Mouse (Mus musculus): ENCODE results near the gene Dkkl1. TPM values are rescaled to one million over a fixed set of nuclear protein-coding genes. Genes with fewer than 3 reads are reported as not detected.

The Dkkl1 gene
- not detected for polyA plus RNA-seq (2014; fragmentation: Illumina TruSeq; extraction: RNeasy Lipid Tissue Mini Kit (QIAGEN cat#74804); ENCODE audit: low read depth, low replicate concordance)

GRCm38 (mm10) chr7:45211851-45212251, at the start of gene Dkkl1:
Gene Dkkl1, minus strand, starts transcription at chr7:45212147.

GRCm38 (mm10) chr7:45240633-45241388, 28.9 kb upstream of the Dkkl1 start, which contains the start of gene Slc6a16:
Gene Slc6a16, plus strand, starts transcription at chr7:45241085.

GRCm38 (mm10) chr7:45238723-45239496, 27.0 kb upstream of the Dkkl1 start, which contains the start of gene Cd37:
Gene Cd37, minus strand, starts transcription at chr7:45239115.

DNA sequence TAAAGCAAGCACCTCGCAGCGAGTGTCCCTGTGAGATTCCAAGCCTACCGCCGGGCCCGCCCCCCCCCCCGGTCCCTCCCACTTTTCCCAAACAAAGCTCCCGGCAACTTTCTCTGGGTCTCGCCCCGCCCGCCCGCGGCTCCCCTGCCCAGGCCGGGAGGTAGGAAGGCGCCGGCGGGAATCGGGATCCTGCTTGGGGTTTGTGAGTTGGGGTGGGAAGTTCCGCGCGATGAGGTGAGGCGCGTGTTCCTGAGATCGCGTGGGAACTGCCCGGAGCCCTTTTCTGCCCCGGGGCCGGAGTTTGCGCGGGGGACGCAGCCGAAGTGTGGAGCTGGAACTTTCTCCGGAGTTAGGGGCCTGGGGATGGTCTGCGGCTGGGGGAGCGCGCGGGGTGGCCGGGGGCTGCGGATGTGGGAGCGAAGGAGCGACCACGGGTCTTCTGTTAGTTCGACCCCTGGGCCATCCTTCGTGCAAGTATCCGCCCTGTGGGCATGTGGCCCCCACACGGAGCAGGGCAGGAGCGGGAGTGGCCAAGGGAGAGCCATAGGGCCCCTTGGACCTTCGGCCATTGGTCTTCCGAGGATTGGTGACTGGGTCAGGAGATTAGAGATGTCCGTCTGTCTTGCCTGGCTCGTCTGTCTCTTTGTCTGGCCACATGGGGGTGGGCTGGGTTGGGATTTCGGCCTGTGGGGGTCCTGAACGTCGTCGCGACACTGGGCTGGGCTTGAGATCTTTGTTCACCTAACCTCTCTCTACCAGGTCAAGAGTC, 3.9 kb upstream of the Dkkl1 start, which contains the start of gene Tead2:
TSS of gene Tead2 (plus strand) at position 81 of the 769 bp plus-strand sequence.

DNA sequence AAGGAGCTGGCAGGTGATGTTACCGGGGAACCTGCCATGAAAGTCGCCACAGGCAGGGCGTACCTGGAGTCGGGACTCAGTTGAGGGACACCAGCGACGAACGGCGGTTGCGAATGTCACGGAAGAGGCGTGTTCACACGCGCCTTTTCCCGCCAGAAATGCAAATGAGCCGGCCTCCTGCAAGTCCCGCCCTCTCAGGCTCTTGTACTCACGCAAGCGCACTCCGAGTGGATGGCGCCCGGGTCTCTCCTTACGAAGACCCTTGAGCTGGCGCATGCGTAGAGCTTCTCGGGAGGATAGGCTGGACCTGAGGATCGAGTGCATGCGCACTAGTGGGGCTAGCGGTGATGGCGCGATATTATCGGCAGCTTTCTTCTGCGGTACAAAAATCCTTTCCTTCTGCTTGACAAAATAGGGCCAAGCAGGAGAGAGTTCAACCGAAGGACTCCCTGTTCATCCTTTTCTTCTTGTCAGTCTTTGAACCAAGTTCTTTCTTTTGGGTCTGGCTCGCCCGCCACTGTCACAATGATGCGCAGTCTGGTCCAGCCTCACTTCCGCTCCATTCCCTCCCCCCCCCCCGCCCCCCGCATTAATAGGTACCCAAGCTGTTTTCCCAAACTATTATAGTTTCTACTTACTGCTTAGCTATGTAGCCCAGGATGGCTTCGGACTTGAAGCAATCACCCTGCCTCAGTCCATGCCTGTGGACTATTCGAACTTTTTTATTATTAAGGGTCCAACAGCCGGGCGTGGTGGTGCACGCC, 7.4 kb downstream of the Dkkl1 start, which contains the start of gene Ccdc155:
TSS of gene Ccdc155 (minus strand) at position 513 of the 764 bp plus-strand sequence.

GRCm38 (mm10) chr7:45180896-45181477, 31.0 kb downstream of the Dkkl1 start, which contains the start of gene Pth2:
Gene Pth2, plus strand, starts transcription at chr7:45180995.

GRCm38 (mm10) chr7:45179469-45179868, 32.5 kb downstream of the Dkkl1 start, which contains the start of gene Gfy:
Gene Gfy, minus strand, starts transcription at chr7:45179569.

GRCm38 (mm10) chr7:45163735-45164490, 48.0 kb downstream of the Dkkl1 start, which contains the start of gene Slc17a7:
Gene Slc17a7, plus strand, starts transcription at chr7:45163949.

Other genes with a start within 250 kb of the Dkkl1 start
- not detected for gene Cpt1c, start 237.3 kb downstream of the Dkkl1 start, polyA plus RNA-seq (2014; fragmentation: Illumina TruSeq; extraction: RNeasy Lipid Tissue Mini Kit (QIAGEN cat#74804); ENCODE audit: low read depth, low replicate concordance)
- gene Prmt1, start 225.6 kb downstream of the Dkkl1 start, polyA plus RNA-seq (2014; fragmentation: Illumina TruSeq; extraction: RNeasy Lipid Tissue Mini Kit (QIAGEN cat#74804); ENCODE audit: low read depth, low replicate concordance) = 5.7 TPM
- gene Irf3, start 214.5 kb downstream of the Dkkl1 start, polyA plus RNA-seq (2014; fragmentation: Illumina TruSeq; extraction: RNeasy Lipid Tissue Mini Kit (QIAGEN cat#74804); ENCODE audit: low read depth, low replicate concordance) = 12.8 TPM
- gene Bcl2l12, start 213.4 kb downstream of the Dkkl1 start, polyA plus RNA-seq (2014; fragmentation: Illumina TruSeq; extraction: RNeasy Lipid Tissue Mini Kit (QIAGEN cat#74804); ENCODE audit: low read depth, low replicate concordance) = not detected
- gene Scaf1, start 195.8 kb downstream of the Dkkl1 start, polyA plus RNA-seq (2014; fragmentation: Illumina TruSeq; extraction: RNeasy Lipid Tissue Mini Kit (QIAGEN cat#74804); ENCODE audit: low read depth, low replicate concordance) = 2.1 TPM
- 2.3 TPM for gene Rras, start 194.2 kb downstream of the Dkkl1 start, polyA plus RNA-seq (2014; fragmentation: Illumina TruSeq; extraction: RNeasy Lipid Tissue Mini Kit (QIAGEN cat#74804); ENCODE audit: low read depth, low replicate concordance)
- gene Prr12, start 159.3 kb downstream of the Dkkl1 start, polyA plus RNA-seq (2014; fragmentation: Illumina TruSeq; extraction: RNeasy Lipid Tissue Mini Kit (QIAGEN cat#74804); ENCODE audit: low read depth, low replicate concordance) = 0.12 TPM
- 4.2 TPM for gene Nosip, start 149.7 kb downstream of the Dkkl1 start, polyA plus RNA-seq (2014; fragmentation: Illumina TruSeq; extraction: RNeasy Lipid Tissue Mini Kit (QIAGEN cat#74804); ENCODE audit: low read depth, low replicate concordance)
- gene Prrg2, start 149.5 kb downstream of the Dkkl1 start, polyA plus RNA-seq (2014; fragmentation: Illumina TruSeq; extraction: RNeasy Lipid Tissue Mini Kit (QIAGEN cat#74804); ENCODE audit: low read depth, low replicate concordance) = 1.7 TPM
- gene Rcn3, start 119.9 kb downstream of the Dkkl1 start, polyA plus RNA-seq (2014; fragmentation: Illumina TruSeq; extraction: RNeasy Lipid Tissue Mini Kit (QIAGEN cat#74804); ENCODE audit: low read depth, low replicate concordance) = not detected
- 17.1 TPM for gene Fcgrt, start 108.3 kb downstream of the Dkkl1 start, polyA plus RNA-seq (2014; fragmentation: Illumina TruSeq; extraction: RNeasy Lipid Tissue Mini Kit (QIAGEN cat#74804); ENCODE audit: low read depth, low replicate concordance)
- gene Rps11, start 87.7 kb downstream of the Dkkl1 start, polyA plus RNA-seq (2014; fragmentation: Illumina TruSeq; extraction: RNeasy Lipid Tissue Mini Kit (QIAGEN cat#74804); ENCODE audit: low read depth, low replicate concordance) = 257 TPM
- 320 TPM for gene Rpl13a, start 83.4 kb downstream of the Dkkl1 start, polyA plus RNA-seq (2014; fragmentation: Illumina TruSeq; extraction: RNeasy Lipid Tissue Mini Kit (QIAGEN cat#74804); ENCODE audit: low read depth, low replicate concordance)
- not detected for gene Gm45713, start 75.9 kb downstream of the Dkkl1 start, polyA plus RNA-seq (2014; fragmentation: Illumina TruSeq; extraction: RNeasy Lipid Tissue Mini Kit (QIAGEN cat#74804); ENCODE audit: low read depth, low replicate concordance)
- 6.0 TPM for gene Flt3l, start 75.7 kb downstream of the Dkkl1 start, polyA plus RNA-seq (2014; fragmentation: Illumina TruSeq; extraction: RNeasy Lipid Tissue Mini Kit (QIAGEN cat#74804); ENCODE audit: low read depth, low replicate concordance)
- not detected for gene Pih1d1, start 57.8 kb downstream of the Dkkl1 start, polyA plus RNA-seq (2014; fragmentation: Illumina TruSeq; extraction: RNeasy Lipid Tissue Mini Kit (QIAGEN cat#74804); ENCODE audit: low read depth, low replicate concordance)
- gene Aldh16a1, start 57.6 kb downstream of the Dkkl1 start, polyA plus RNA-seq (2014; fragmentation: Illumina TruSeq; extraction: RNeasy Lipid Tissue Mini Kit (QIAGEN cat#74804); ENCODE audit: low read depth, low replicate concordance) = 2.0 TPM
- not detected for gene Slc17a7, start 48.2 kb downstream of the Dkkl1 start, polyA plus RNA-seq (2014; fragmentation: Illumina TruSeq; extraction: RNeasy Lipid Tissue Mini Kit (QIAGEN cat#74804); ENCODE audit: low read depth, low replicate concordance)
- gene Gfy, start 32.6 kb downstream of the Dkkl1 start, polyA plus RNA-seq (2014; fragmentation: Illumina TruSeq; extraction: RNeasy Lipid Tissue Mini Kit (QIAGEN cat#74804); ENCODE audit: low read depth, low replicate concordance) = not detected
- gene Pth2, start 31.2 kb downstream of the Dkkl1 start, polyA plus RNA-seq (2014; fragmentation: Illumina TruSeq; extraction: RNeasy Lipid Tissue Mini Kit (QIAGEN cat#74804); ENCODE audit: low read depth, low replicate concordance) = not detected
- not detected for gene Ccdc155, start 7.3 kb downstream of the Dkkl1 start, polyA plus RNA-seq (2014; fragmentation: Illumina TruSeq; extraction: RNeasy Lipid Tissue Mini Kit (QIAGEN cat#74804); ENCODE audit: low read depth, low replicate concordance)
- 0.44 TPM for gene Tead2, start 3.6 kb upstream of the Dkkl1 start, polyA plus RNA-seq (2014; fragmentation: Illumina TruSeq; extraction: RNeasy Lipid Tissue Mini Kit (QIAGEN cat#74804); ENCODE audit: low read depth, low replicate concordance)
- gene Cd37, start 27.0 kb upstream of the Dkkl1 start, polyA plus RNA-seq (2014; fragmentation: Illumina TruSeq; extraction: RNeasy Lipid Tissue Mini Kit (QIAGEN cat#74804); ENCODE audit: low read depth, low replicate concordance) = not detected
- not detected for gene Slc6a16, start 28.9 kb upstream of the Dkkl1 start, polyA plus RNA-seq (2014; fragmentation: Illumina TruSeq; extraction: RNeasy Lipid Tissue Mini Kit (QIAGEN cat#74804); ENCODE audit: low read depth, low replicate concordance)
- not detected for gene Slc6a21, start 65.4 kb upstream of the Dkkl1 start, polyA plus RNA-seq (2014; fragmentation: Illumina TruSeq; extraction: RNeasy Lipid Tissue Mini Kit (QIAGEN cat#74804); ENCODE audit: low read depth, low replicate concordance)
- 0.24 TPM for gene Trpm4, start 121.6 kb upstream of the Dkkl1 start, polyA plus RNA-seq (2014; fragmentation: Illumina TruSeq; extraction: RNeasy Lipid Tissue Mini Kit (QIAGEN cat#74804); ENCODE audit: low read depth, low replicate concordance)
- gene Hrc, start 123.1 kb upstream of the Dkkl1 start, polyA plus RNA-seq (2014; fragmentation: Illumina TruSeq; extraction: RNeasy Lipid Tissue Mini Kit (QIAGEN cat#74804); ENCODE audit: low read depth, low replicate concordance) = not detected
- gene Ppfia3, start 154.9 kb upstream of the Dkkl1 start, polyA plus RNA-seq (2014; fragmentation: Illumina TruSeq; extraction: RNeasy Lipid Tissue Mini Kit (QIAGEN cat#74804); ENCODE audit: low read depth, low replicate concordance) = not detected
- not detected for gene Lin7b, start 158.4 kb upstream of the Dkkl1 start, polyA plus RNA-seq (2014; fragmentation: Illumina TruSeq; extraction: RNeasy Lipid Tissue Mini Kit (QIAGEN cat#74804); ENCODE audit: low read depth, low replicate concordance)
- gene Snrnp70, start 183.6 kb upstream of the Dkkl1 start, polyA plus RNA-seq (2014; fragmentation: Illumina TruSeq; extraction: RNeasy Lipid Tissue Mini Kit (QIAGEN cat#74804); ENCODE audit: low read depth, low replicate concordance) = 40.0 TPM
- gene Kcna7, start 193.5 kb upstream of the Dkkl1 start, polyA plus RNA-seq (2014; fragmentation: Illumina TruSeq; extraction: RNeasy Lipid Tissue Mini Kit (QIAGEN cat#74804); ENCODE audit: low read depth, low replicate concordance) = not detected
- 0.53 TPM for gene Ntf5, start 201.5 kb upstream of the Dkkl1 start, polyA plus RNA-seq (2014; fragmentation: Illumina TruSeq; extraction: RNeasy Lipid Tissue Mini Kit (QIAGEN cat#74804); ENCODE audit: low read depth, low replicate concordance)
- gene Lhb, start 208.7 kb upstream of the Dkkl1 start, polyA plus RNA-seq (2014; fragmentation: Illumina TruSeq; extraction: RNeasy Lipid Tissue Mini Kit (QIAGEN cat#74804); ENCODE audit: low read depth, low replicate concordance) = not detected
- gene Gys1, start 222.7 kb upstream of the Dkkl1 start, polyA plus RNA-seq (2014; fragmentation: Illumina TruSeq; extraction: RNeasy Lipid Tissue Mini Kit (QIAGEN cat#74804); ENCODE audit: low read depth, low replicate concordance) = 5.7 TPM
- 0.36 TPM for gene Ruvbl2, start 225.9 kb upstream of the Dkkl1 start, polyA plus RNA-seq (2014; fragmentation: Illumina TruSeq; extraction: RNeasy Lipid Tissue Mini Kit (QIAGEN cat#74804); ENCODE audit: low read depth, low replicate concordance)
- 9.1 TPM for gene Ftl1, start 247.7 kb upstream of the Dkkl1 start, polyA plus RNA-seq (2014; fragmentation: Illumina TruSeq; extraction: RNeasy Lipid Tissue Mini Kit (QIAGEN cat#74804); ENCODE audit: low read depth, low replicate concordance)

All from kidney, adult 10 weeks (tissue).